Mouse (Mus musculus) olfactory bulb, adult 2 months (tissue): ENCODE results near the gene Prkab2.

Experiments used
- CTCF ChIP-seq: fragments of 200-500 bp; IDR thresholded peaks from 2 replicates; pipeline ENCODE4 v1.5.1; 2012; ENCODE audit warnings: low read depth, mild to moderate bottlenecking, low read length, moderate library complexity; ENCODE audit not compliant: insufficient read depth
- POLR2A ChIP-seq: fragments of 200-500 bp; IDR thresholded peaks from 2 replicates; pipeline ENCODE4 v1.6.1; 2012; ENCODE audit warnings: mild to moderate bottlenecking, low read depth, low read length, moderate library complexity; ENCODE audit not compliant: insufficient read depth

GRCm38 (mm10) chr3:97630746-97631145, 27.2 kb upstream of the Prkab2 start:
- TF ChIP-seq CTCF (no peak), POLR2A (no peak)
